Mouse (Mus musculus) thymus, adult 2 months (tissue): ENCODE results near the gene D630045J12Rik. TPM values are rescaled to one million over a fixed set of nuclear protein-coding genes. Genes with fewer than 3 reads are reported as not detected.

ENCODE experiments used
- DNase-seq: peaks from one replicate; pipeline ENCODE4 v3.0.0; 2021
- H3K27ac ChIP-seq: fragments of 200-500 bp; 2 replicates; pipeline ENCODE4 v1.5.1; 2012; ENCODE audit warnings: low read length, control low read depth; ENCODE audit not compliant: control insufficient read depth, insufficient read depth
- H3K27me3 ChIP-seq: fragments of 200-500 bp; 2 replicates; pipeline ENCODE4 v1.6.1; 2012; ENCODE audit warnings: mild to moderate bottlenecking, low read length, moderate library complexity, mixed read lengths; ENCODE audit not compliant: control insufficient read depth, insufficient read depth
- H3K36me3 ChIP-seq: fragments of 200-500 bp; 2 replicates; pipeline ENCODE4 v1.6.1; 2012; ENCODE audit warnings: mild to moderate bottlenecking, low read length, moderate library complexity; ENCODE audit not compliant: control insufficient read depth, insufficient read depth
- H3K4me1 ChIP-seq: fragments of 200-500 bp; replicated peaks from 2 replicates; pipeline ENCODE4 v1.6.1; 2012; ENCODE audit warnings: low read length; ENCODE audit not compliant: control insufficient read depth, insufficient read depth
- H3K4me3 ChIP-seq: fragments of 200-500 bp; 2 replicates; pipeline ENCODE4 v1.5.1; 2012; ENCODE audit warnings: mild to moderate bottlenecking, low read length, control low read depth, moderate library complexity; ENCODE audit not compliant: control insufficient read depth, insufficient read depth
- CTCF ChIP-seq: fragments of 200-500 bp; IDR thresholded peaks from 2 replicates; pipeline ENCODE4 v1.5.1; 2012; ENCODE audit warnings: mild to moderate bottlenecking, control low read depth, low read length, moderate library complexity, borderline replicate concordance; ENCODE audit not compliant: control insufficient read depth, poor library complexity, insufficient read depth; ENCODE audit errors: extremely low read depth
- POLR2A ChIP-seq: fragments of 200-500 bp; IDR thresholded peaks from 2 replicates; pipeline ENCODE4 v1.6.1; 2012; ENCODE audit warnings: mild to moderate bottlenecking, low read length, control low read depth, moderate library complexity; ENCODE audit not compliant: control insufficient read depth, poor library complexity, insufficient read depth; ENCODE audit errors: extremely low read depth
- WGBS: fragments of 180-500 bp; shearing (Covaris S2); methylation state at CpG from one replicate; pipeline ENCODE4 v1.1.7; 2018; 5-methylcytosine and 5-hydroxymethylcytosine counted together
- polyA plus RNA-seq: library from polyadenylated mRNA; depleted of rRNA; stranded (reverse); fragments of >200 nt; gene quantifications from 2 replicates; pipeline ENCODE4 v1.2.3, GENCODE M21; 2012

Gene D630045J12Rik
- polyA plus RNA-seq, 1 experiment, result 0.82 TPM

DNA sequence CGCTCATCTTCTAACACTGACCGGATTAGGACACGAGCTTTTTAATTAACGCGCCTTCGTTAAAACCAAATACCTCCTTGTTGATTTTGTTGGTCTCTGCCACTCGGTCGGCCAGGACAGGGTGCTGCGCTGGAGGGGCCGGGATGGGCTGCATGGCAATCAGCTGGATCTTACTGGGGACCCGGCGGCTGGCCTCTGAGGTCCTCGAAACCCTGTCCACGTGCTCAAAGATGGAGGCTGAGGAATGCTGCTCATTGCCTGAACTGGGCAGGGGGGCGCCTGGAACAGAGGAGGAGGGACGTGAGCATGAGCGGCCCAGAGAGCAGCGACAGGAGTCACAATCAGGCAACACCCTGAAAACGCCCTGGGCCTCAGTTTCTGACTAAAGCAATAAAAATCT, 104.3 kb downstream of the D630045J12Rik start:
- H3K4me1 ChIP-seq, result peaks cover 6% of the 10 kb centered on the region; the same call in 1 of the 2 replicates
- no peak overlapping the region for H3K27ac ChIP-seq
- TF ChIP-seq CTCF, result no peak
- no peak for TF ChIP-seq POLR2A
- 96% methylated on average over 19 of the region's 19 CpGs for WGBS
- no peaks in the 10 kb centered on the region for H3K36me3 ChIP-seq
- H3K4me3 ChIP-seq, result no peak overlapping the region
- DNase-seq, result no peak
- H3K27me3 ChIP-seq, result no peaks in the 10 kb centered on the region

DNA sequence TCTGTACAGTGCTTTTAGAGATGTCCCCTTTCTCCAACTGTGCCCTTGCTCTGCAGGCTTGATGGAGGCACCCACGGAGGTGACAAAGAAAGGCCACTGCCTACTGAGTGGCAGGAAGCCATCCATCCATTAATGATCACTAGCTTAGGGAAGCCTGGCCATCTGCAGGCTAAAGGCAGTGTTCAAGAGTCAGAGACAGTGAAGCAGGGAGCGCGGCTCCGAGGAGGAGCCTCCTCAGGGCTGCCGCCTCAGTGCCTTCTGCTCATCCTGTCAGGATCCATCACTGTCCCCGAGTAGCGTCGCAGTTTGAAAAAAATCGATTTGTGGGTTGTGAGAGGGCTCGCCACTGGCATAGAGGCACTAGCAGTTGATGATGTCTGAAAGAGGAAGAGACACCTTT, 105.2 kb downstream of the D630045J12Rik start:
- peaks cover 6% of the 10 kb centered on the region; the same call in 1 of the 2 replicates for H3K4me1 ChIP-seq
- DNase-seq, result no peak
- no peaks in the 10 kb centered on the region for H3K27me3 ChIP-seq
- no peak overlapping the region for H3K27ac ChIP-seq
- WGBS, result 92% methylated on average over 10 of the region's 10 CpGs
- TF ChIP-seq CTCF (no peak), POLR2A (no peak)
- H3K36me3 ChIP-seq, result no peaks in the 10 kb centered on the region
- H3K4me3 ChIP-seq, result no peak overlapping the region

DNA sequence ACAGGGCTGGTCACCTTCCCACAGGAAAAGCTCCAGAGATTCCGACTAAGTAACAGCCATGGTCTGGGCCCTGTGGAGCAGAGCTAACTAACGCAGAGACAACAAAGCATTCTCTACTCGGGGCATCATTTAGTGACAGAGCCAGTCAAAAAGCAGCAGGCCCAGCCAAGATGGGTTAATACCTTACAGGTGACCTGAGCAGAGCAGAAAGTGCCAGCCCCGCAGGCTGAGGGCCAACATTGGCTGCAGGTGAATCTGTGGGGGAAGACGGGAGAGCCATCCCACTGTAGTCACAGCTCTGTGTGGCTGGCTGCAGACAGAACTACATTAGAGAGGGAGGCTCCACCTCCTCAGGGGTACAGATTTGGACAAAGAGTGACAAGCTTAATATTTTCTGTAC, 106.5 kb downstream of the D630045J12Rik start:
- Histone ChIP-seq H3K4me1 (peaks cover 6% of the 10 kb centered on the region; the same call in 1 of the 2 replicates), H3K27me3 (no peaks in the 10 kb centered on the region), H3K4me3 (no peak overlapping the region), H3K27ac (no peak overlapping the region), H3K36me3 (no peaks in the 10 kb centered on the region)
- no peak for DNase-seq
- TF ChIP-seq CTCF, result no peak
- no peak for TF ChIP-seq POLR2A
- 98% methylated on average over 5 of the region's 5 CpGs for WGBS

DNA sequence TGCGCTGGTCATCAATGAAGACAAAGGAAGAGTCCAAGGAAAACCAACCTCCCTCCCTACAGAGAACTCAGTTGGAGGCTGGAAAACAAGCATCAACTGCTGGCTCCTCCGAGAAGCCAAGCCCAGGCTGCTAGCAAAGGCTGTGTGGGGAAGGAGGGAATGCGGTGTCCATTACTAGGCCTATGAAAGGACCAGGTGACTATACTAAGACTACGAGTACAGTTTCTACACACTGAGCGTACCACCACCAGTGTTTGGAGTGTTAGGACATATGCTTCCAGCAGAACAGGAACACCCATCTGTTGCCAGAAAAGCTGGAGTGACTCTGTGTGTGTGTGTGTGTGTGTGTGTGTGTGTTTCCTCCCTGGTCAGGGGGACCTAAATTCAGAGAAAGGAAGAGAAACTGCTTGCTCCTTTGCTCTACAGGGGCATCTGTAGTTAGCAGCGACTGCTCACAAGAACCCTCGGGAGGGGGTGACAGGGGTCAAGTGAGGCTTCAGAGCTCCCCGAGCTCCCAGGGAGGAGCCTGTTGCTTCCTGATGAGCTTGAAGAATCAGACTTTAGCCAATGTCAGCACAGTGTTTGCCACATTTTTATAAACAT, 108.2 kb downstream of the D630045J12Rik start:
- TF ChIP-seq POLR2A (no peak), CTCF (no peak)
- Histone ChIP-seq H3K36me3 (no peaks in the 10 kb centered on the region), H3K27ac (no peak overlapping the region), H3K4me1 (peaks cover 6% of the 10 kb centered on the region; the same call in 1 of the 2 replicates), H3K4me3 (no peak overlapping the region), H3K27me3 (no peaks in the 10 kb centered on the region)
- 87% methylated on average over 8 of the region's 8 CpGs for WGBS
- no peak for DNase-seq

DNA sequence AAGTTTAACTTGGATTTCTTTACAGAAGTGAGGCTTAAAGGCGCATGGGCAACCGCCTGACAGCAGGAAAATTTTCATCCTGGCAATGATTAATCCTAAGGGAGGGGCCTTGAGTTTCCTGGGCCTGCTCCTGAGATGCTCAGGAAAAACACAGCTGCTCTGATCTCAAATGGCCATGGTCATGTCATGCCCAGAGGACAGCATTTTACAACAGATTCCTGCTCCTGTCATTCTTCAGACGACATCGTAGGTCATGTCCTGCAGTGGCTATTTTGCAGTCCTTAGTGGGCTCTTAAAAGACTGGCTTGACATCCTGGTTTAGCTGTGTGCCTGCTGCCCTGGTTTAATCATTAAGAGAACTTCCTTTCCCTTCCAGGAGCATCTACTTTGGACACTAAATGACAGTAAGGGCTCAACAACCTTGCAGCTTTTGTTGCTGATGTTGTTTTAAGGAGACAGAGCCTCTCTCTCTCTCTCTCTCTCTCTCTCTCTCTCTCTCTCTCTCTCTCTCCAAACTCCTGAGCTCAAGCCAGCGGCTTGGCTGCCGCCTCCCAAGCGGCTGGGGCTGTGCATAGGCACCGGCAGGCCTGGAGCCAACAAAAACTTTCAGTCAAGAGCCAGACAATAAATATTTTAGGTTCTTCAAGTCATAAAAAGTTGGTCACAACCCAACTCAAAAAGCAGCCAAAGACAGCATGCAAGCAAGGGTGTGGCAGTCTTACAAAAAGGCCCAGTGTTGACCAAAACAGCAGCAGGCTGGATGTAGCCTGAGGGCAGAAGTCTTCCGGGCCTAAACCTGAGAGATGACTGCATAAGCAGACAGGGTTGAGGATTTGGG, 109.4 kb downstream of the D630045J12Rik start:
- no peaks in the 10 kb centered on the region for H3K27me3 ChIP-seq
- H3K4me3 ChIP-seq, result no peak overlapping the region
- 92% methylated on average over 9 of the region's 9 CpGs for WGBS
- H3K36me3 ChIP-seq, result no peaks in the 10 kb centered on the region
- DNase-seq, result no peak
- TF ChIP-seq CTCF (no peak), POLR2A (no peak)
- H3K27ac ChIP-seq, result no peak overlapping the region
- H3K4me1 ChIP-seq, result peaks cover 6% of the 10 kb centered on the region; the same call in 1 of the 2 replicates

DNA sequence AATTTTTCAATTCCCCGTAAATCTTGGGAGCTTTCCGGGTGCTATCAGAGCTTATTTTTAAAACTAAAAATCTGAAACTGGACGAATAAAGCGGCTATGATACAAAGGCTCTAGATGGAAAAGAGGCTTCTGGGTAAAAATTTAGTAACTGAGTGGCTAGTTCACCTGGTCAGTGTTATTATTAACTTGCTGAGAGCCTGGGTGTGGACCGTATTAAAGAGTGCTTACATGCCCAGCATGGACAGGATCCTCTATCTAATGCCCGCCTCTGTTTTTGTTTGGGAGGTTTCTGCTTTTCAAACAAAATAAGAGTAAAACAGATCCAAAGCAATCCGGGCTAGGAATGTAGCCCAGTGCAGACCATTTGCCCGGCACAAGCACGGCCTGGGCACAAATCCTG, 113.4 kb downstream of the D630045J12Rik start:
- Histone ChIP-seq H3K27me3 (no peaks in the 10 kb centered on the region), H3K4me3 (no peak overlapping the region), H3K36me3 (no peaks in the 10 kb centered on the region), H3K4me1 (no peaks in the 10 kb centered on the region), H3K27ac (no peak overlapping the region)
- WGBS, result 97% methylated on average over 9 of the region's 9 CpGs
- DNase-seq, result no peak
- TF ChIP-seq CTCF, result no peak
- no peak for TF ChIP-seq POLR2A

DNA sequence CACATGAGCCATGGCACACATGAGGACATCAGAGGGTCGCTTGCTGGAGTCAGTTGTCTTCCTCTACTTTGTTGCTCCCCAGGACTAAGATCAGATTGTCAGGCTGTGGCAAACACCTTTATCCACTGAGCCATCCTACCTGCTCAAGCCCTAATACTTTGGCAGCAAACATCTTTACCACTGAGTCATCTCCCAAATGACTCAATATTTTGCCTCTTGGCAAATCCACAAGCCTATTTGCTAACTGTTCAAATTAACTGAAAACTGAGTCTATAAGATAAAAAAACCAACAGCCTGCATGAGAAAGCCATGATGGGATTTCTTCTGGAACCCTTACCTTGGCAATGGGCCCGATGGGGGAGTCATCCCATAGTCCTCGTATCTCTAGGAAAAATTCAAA, 114.7 kb downstream of the D630045J12Rik start:
- no peaks in the 10 kb centered on the region for H3K4me1 ChIP-seq
- no peak overlapping the region for H3K4me3 ChIP-seq
- H3K27me3 ChIP-seq, result no peaks in the 10 kb centered on the region
- TF ChIP-seq POLR2A (no peak), CTCF (no peak)
- no peak for DNase-seq
- 93% methylated on average over 3 of the region's 3 CpGs for WGBS
- H3K27ac ChIP-seq, result no peak overlapping the region
- no peaks in the 10 kb centered on the region for H3K36me3 ChIP-seq
